Mouse (Mus musculus) telencephalon, adult 2 months (tissue): Measurements from ENCODE around the gene Scimp.

ENCODE experiments used
- DNase-seq: peaks from one replicate; pipeline ENCODE4 v3.0.0-alpha.2; 2011; ENCODE audit warnings: low read depth, low spot score

Scimp gene

GRCm38 (mm10) chr11:70812365-70812764 is at the start of gene Scimp:
TSS of gene Scimp (minus strand) at chr11:70812586.
- DNase-seq, result no peak

DNA sequence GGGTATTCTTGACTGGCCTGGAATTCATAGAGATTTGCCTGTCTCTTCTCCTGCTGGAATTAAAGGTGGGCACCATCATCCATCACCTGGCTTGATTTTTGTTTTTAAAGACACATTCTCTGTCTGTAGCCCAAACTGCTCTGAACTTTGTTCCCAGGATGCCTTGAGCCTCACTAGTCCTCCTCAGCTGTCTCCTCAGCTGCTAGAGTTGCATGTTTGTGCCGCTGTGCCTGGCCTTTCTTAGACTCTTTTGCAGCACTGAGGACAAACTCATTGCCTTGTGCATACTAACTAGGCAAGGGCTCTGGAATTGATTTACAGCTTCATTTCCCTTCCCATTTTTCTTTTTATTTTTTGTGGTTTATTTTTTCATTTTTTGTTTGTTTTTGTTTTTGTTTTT is 48.0 kb upstream of the Scimp start:
- DNase-seq, result no peak

GRCm38 (mm10) chr11:70846029-70846428 is 33.6 kb upstream of the Scimp start:
- no peak for DNase-seq

- peak; percentile 15 for DNase-seq
Measured at GRCm38 (mm10) chr11:70845457-70845978, 33.1 kb upstream of the Scimp start.

GRCm38 (mm10) chr11:70844559-70845456 is 32.4 kb upstream of the Scimp start, which contains the start of gene Rabep1:
TSS of gene Rabep1 (plus strand) at chr11:70844778.
- peak; percentile 77 for DNase-seq

DNA sequence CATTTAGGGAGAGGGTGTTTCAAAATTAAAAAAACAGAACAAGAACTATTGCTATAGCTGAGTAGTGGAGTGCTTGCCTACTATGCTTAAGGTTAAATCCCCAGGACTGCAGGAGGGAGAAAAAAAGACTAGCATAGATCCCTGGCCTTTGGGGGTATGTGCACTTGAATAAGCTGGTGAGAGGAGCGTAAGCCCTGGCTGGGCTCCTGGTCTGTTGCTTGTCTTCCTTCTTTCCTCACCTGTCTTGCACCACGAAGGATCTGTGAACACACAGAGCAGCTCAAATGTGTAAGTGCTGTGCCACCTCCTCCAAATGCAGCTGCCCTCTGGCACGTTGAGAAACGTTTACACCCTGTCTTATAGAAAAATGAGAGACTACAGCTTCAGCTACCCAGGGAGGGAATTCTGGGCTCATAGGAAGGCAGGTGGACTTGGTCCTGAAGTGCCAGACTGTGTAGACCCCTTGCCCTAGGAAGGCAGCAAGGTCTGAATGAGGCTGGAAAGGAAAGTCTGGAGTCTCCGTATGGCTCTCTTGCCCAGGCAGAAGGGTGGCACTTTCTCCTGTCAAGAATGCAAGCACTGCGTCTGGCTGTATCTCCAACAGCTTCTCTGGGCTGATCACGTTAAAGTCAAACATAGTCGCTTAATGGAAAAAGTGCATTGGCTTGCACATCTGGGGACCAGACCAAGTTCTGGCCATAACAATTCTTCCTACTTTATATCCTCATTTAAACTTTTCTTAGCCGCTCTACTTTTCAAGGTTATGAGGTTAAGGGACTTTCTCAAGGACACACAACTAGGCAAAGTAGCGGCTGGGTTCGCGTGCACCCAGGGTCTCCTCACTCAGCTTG is 31.5 kb upstream of the Scimp start:
- no peak for DNase-seq

- DNase-seq, result no peak
Measured at GRCm38 (mm10) chr11:70842983-70843382, 30.6 kb upstream of the Scimp start.

- DNase-seq, result no peak
Measured at GRCm38 (mm10) chr11:70838610-70839009, 26.2 kb upstream of the Scimp start.

DNA sequence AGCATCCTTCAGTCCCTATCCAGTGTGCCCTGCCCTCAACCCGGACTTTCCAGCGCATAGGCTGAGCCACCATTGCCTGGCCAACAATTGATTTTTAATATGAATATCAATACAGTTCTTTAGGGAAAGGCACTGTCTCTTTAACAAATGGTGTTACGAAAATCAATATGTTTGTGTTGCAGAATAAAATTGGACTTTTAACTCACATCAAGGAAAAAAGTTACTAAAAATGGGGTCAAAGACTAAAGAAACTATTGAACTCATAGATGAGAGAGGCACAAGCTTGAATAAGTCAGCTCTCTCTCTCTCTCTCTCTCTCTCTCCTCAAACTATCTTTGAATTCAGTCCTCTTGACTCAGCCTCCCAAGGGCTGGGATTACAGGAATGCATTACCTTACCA is 24.6 kb upstream of the Scimp start:
- DNase-seq, result no peak

DNA sequence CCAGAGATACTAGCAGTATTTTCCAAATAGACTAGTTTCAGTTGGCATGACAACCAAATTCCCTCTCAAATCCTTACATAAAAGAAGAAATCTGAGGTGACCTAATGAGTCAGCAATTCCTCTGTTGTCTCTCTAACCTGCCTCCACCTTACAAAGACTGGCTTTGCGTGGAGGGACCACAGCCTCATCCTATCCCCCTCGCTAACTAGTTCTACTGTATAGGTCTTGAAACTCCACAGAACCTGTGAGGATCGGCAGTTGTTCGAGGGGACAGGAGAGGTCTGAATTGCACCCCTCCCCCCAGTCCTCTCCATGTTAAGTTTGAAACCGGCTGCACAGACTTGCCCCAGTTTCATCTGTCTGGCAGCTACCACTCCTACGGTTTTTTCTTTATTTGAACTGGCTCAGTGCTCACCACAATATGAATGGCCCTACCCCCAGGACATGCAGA is 23.0 kb upstream of the Scimp start:
- DNase-seq, result peak; percentile 45

DNA sequence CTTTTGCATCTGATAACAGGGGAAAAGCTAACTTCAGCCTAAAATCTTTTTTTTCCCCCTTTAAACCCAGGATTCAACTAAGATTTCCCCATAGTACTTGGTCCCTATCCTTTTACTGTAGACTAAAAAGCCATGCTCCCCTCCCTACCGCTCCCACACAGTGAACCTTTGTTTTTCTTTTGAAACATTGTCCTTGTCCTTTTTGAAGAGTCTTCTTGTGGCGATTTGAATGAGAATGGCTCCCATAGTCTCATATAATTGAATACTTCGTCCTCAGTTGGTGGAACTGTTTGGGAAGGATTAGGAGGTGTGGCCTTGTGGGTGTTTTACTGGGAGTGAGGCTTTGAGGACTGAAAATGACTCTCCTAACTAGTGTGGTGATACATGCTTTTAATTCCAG is 21.4 kb upstream of the Scimp start:
- no peak for DNase-seq

GRCm38 (mm10) chr11:70833408-70833807 is 21.0 kb upstream of the Scimp start:
- DNase-seq, result no peak

DNA sequence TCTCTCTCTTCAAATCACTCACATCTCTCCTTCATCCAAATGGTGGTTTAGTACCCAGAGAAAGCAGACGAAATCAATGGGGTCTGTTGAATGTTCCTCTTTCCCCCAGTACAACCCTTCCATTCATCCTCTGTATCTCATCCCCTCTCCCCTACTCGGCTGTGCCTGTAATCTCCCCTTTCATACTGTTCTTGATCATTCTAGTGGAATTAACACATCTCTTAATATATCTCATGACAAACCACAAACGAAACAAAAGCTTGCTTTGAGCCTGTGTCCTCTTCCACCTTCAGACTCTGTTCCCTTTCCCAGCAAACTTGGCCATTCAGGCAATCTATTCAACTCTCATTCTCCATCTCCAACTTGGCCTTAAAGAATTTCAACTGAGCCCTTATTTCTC is 18.8 kb upstream of the Scimp start:
- DNase-seq, result no peak

DNA sequence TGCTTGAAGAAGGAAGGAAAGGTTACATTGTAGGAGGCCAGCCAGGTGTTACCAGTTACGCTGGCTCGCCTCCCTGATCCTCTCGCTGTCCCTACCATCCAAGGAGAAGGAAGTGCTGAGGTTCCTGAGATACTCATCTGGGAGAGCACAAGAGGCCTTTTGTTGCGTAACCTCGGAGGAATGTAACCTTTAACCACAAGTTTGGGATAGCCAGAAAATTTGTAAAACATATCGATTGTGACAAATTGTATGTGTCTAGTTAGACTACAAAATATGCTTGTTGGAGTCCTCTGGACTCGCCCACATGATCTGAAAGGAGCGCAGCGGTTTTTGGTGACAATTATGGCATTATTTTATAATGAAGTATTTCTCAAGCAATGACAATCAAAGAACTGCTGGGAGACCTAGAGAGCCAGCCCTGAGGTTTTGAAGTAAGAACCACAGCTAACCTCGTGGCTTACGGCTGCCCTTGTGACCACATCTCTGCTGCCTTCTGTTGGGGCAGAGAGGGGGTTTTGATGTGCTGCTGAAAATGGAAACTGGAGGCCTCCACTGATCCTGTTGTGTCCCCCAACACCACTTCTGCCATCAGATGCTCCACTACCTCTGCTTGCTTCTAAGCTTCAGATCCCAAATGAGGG is 16.7 kb upstream of the Scimp start:
- no peak for DNase-seq

DNA sequence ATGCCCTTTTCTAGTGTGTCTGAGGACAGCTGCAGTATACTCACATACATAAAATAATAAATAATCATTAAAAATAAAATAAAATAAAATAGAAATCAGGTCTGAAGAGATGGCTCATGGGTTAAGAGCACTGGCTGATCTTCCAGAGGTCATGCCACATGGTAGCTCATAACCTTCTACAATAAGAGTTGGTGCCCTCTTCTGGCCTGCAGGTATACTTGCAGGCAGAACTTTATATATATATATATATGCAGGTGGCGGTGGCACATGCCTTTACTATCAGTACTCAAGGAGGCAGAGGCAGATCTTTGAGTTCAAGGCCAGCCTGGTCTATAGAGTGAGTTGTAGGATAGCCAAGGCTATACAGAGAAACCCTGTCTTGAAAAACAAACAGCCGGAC is 13.8 kb upstream of the Scimp start:
- no peak for DNase-seq

DNA sequence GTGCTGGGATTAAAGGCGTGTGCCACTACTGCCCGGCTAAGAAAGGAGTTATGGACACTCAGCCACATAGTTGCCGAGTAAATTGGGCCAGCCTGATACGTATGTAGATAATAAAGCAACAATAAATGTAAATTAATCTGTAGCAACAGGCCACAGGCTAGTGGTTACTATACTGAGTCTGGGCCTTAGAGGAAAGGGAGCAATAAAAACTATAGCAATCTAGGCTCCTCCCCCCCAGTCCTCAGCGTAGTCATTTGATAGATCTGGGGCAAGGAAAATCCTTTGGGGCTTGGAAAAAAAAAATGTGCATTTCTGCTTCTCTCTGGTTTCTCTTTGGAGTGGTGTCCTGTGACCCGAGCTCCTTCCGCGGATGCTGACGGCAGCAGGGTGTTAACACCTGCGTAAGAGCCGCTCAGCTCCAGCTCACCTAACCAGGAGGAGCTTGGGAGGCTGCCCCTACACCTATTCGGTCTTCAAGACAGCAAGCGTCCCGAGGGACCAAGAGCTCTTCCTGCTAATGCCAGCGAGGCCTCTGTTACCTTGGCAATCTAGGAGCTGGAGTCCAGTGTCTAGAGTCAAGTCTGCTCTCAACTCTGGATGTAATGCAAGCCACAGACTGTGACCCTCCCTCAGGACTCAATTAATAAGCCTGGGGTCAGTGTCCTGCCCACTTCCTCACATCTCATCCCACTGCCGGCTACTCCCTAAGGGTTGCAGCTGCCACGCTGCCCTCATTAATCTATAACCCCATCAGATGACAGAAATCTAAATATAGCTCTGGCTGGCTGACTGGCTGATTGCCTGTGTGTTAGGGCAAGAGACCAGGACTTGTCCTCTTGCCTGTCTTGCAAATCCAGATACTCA is 9.6 kb upstream of the Scimp start:
- DNase-seq, result no peak

DNA sequence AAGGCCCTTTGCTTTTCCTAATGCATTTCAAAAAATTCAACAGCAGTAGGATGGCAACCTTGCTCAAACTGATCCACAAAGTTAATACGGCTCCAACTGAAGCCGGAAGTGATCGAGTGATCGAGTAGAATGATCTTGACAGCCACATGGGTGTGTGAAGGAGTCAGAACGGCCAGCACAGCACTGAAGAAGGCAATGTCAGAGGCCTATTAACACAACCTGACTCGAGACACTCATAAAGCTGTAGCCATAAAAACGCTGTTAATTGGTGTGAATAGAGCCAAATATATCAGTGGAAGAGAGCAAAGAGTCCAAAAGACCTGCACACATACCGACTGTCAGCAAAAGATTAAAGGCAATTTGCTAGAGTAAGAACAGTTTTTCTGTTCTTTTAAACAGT is 7.7 kb upstream of the Scimp start:
- DNase-seq, result no peak

DNA sequence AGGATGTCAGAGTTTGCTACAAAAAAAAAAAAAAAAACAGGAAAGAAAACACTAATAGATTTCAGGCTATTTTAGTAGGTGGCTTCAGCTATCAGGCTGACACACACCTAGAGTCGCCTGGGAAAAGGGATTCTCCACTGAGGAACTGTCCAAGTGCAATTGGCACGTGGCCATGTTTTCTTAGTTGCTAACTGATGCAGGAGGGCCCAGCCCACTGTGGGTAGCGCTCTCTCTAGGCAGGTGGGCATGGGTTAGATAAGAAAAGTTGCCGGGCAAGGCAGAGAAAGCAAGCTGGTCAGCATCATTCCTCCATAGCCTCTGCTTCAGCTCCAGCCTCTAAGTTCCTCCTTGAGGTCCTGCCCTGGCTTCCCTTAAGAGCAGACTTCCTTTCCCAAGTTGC is 4.4 kb upstream of the Scimp start:
- no peak for DNase-seq

GRCm38 (mm10) chr11:70815498-70816078 is 3.2 kb upstream of the Scimp start:
- DNase-seq, result peak; percentile 34

DNA sequence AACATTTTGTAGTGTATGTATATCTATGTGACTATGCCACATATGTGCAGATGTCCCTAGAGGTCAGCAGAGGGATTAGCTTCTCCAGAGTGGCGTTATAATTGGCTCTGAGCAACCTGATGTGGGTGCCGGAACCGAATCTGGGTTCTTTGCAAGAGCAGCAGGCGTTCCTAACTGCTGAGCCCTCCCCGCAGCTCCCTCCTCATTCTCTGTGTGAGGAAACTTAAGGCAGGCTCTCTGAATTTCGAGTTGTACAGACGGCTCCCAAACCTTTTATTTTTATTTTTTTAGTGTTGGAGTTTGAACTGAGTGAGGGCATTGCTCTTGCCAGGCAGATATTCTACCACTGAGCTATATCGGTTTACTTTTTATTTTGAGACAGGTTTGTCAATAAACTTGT is 2.7 kb upstream of the Scimp start:
- DNase-seq, result no peak
